Mouse (Mus musculus) small intestine, adult 2 months (tissue): ENCODE measurements around the gene Ptar1. TPM values are rescaled to one million over a fixed set of nuclear protein-coding genes. Genes with fewer than 3 reads are reported as not detected.

Experiments used
- H3K27ac ChIP-seq: fragments of 200-500 bp; 2 replicates; pipeline ENCODE4 v1.5.1; 2012; ENCODE audit warnings: low read depth, low read length, control low read depth, inconsistent platforms; ENCODE audit not compliant: insufficient read depth
- H3K27me3 ChIP-seq: fragments of 200-500 bp; 2 replicates; pipeline ENCODE4 v1.6.1; 2012; ENCODE audit warnings: mild to moderate bottlenecking, moderate library complexity, low read length, inconsistent platforms; ENCODE audit not compliant: control insufficient read depth, insufficient read depth
- H3K36me3 ChIP-seq: fragments of 200-500 bp; 2 replicates; pipeline ENCODE4 v1.6.1; 2012; ENCODE audit warnings: mild to moderate bottlenecking, low read length, control low read depth, inconsistent platforms; ENCODE audit not compliant: control insufficient read depth, insufficient read depth
- H3K4me1 ChIP-seq: fragments of 200-500 bp; 2 replicates; pipeline ENCODE4 v1.6.1; 2012; ENCODE audit warnings: low read length, inconsistent platforms, mixed read lengths; ENCODE audit not compliant: control insufficient read depth, insufficient read depth, insufficient read length
- H3K4me3 ChIP-seq: fragments of 200-500 bp; 2 replicates; pipeline ENCODE4 v1.5.1; 2012; ENCODE audit warnings: low read depth, mild to moderate bottlenecking, control low read depth, inconsistent platforms, low read length, moderate library complexity
- CTCF ChIP-seq: fragments of 200-500 bp; IDR thresholded peaks from 2 replicates; pipeline ENCODE4 v1.5.1; 2012; ENCODE audit warnings: low read depth, mild to moderate bottlenecking, control low read depth, inconsistent platforms, low read length, moderate library complexity, mixed read lengths; ENCODE audit not compliant: insufficient replicate concordance, insufficient read length; ENCODE audit errors: extremely low read depth
- POLR2A ChIP-seq: fragments of 200-500 bp; IDR thresholded peaks from 2 replicates; pipeline ENCODE4 v1.6.1; 2012; ENCODE audit warnings: low read depth, mild to moderate bottlenecking, control low read depth, inconsistent platforms, low read length, moderate library complexity
- WGBS: fragments of 180-500 bp; shearing (Covaris S2); methylation state at CpG from one replicate; pipeline ENCODE4 v1.1.7; 2018; 5-methylcytosine and 5-hydroxymethylcytosine counted together
- polyA plus RNA-seq: library from polyadenylated mRNA; depleted of rRNA; stranded (reverse); fragments of >200 nt; gene quantifications from 2 replicates; pipeline ENCODE4 v1.2.3, GENCODE M21; 2012; rRNA removed

The Ptar1 gene
- polyA plus RNA-seq: 0.27 and 0.79 TPM in 2 replicates

DNA sequence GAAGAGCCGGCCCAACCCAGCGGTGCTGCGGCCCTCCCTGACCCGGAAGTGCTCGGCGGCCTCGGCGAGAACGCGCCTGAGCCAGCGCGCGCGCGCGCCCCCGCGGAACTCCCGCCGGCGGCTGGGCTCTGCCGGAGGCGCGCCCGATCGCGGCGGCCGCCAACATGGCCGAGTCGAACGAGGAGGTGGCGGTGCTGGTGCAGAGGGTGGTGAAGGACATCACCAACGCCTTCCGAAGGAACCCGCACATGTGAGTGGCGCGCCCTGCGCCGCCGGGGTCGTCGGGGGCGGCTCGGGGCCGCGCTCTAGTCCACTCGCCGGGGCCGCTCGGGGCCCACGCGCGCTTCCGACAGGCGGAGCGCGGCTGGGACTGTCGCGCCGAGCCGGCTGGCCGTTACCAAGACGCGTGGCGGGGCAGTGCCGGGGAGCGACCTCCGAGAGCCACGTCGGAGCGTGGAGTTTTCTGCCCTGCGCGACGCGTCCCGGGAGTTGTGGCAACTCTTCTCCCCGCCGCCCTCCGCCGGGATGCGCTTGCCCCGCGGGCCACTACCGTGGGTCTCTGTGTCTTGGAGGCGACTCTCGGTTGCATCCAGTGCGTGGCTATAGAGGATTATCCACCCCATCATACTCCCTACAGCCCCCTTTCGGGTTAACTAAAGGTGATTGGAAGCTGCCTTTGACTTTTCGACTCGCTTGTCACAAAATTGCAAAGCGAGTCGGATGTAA is at the start of gene Ptar1:
Gene Ptar1, plus strand, starts transcription at position 134 of the 726 bp plus-strand sequence.
- H3K4me1 ChIP-seq: peaks cover 2% of the 10 kb centered on the region; the same call in 1 of the 2 replicates
- peak within 1 kb of the TSS; percentile 89 for H3K4me3 ChIP-seq
- TF ChIP-seq CTCF (no peak), POLR2A (peak; percentile 72)
- under 1% methylated on average over 93 of the region's 93 CpGs for WGBS
- H3K27ac ChIP-seq: peak within 1 kb of the TSS; percentile 77
- H3K27me3 ChIP-seq: no peaks in the 10 kb centered on the region
- no peaks in the 10 kb centered on the region for H3K36me3 ChIP-seq

GRCm38 (mm10) chr19:23643819-23644218 is 43.4 kb upstream of the Ptar1 start:
- H3K4me3 ChIP-seq: no peak overlapping the region
- H3K4me1 ChIP-seq: no peaks in the 10 kb centered on the region
- H3K27ac ChIP-seq: no peak overlapping the region
- no peaks in the 10 kb centered on the region for H3K27me3 ChIP-seq
- H3K36me3 ChIP-seq: no peaks in the 10 kb centered on the region
- 80% methylated on average over 5 of the region's 5 CpGs for WGBS
- TF ChIP-seq POLR2A (no peak), CTCF (no peak)

- TF ChIP-seq CTCF (no peak), POLR2A (no peak)
- H3K4me1 ChIP-seq: no peaks in the 10 kb centered on the region
- WGBS: 82% methylated on average over 7 of the region's 7 CpGs
- H3K27ac ChIP-seq: no peak overlapping the region
- no peak overlapping the region for H3K4me3 ChIP-seq
- H3K27me3 ChIP-seq: no peaks in the 10 kb centered on the region
- no peaks in the 10 kb centered on the region for H3K36me3 ChIP-seq
These were observed 41.9 kb upstream of the Ptar1 start for GRCm38 (mm10) chr19:23645347-23645746.

DNA sequence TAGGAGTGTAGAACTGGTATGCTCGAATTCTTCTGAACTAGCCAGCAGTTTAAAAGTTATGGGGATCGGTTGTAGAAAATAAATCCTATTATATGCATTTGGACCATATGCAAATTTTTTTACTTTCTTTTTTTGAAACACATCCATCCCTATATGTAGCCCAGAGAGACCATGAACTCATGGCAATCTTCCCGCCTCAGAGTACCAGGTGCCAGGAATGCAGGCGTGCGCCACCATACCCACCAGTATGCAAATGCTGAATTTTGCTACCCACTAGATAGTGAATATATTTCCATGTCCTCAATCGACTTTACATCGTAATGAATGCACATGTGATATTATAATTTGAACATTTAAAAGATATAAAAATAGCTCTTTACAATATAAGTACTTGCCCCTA is 39.9 kb upstream of the Ptar1 start:
- TF ChIP-seq CTCF: no peak
- no peak for TF ChIP-seq POLR2A
- Histone ChIP-seq H3K36me3 (no peaks in the 10 kb centered on the region), H3K4me1 (no peaks in the 10 kb centered on the region), H3K4me3 (no peak overlapping the region), H3K27me3 (no peaks in the 10 kb centered on the region), H3K27ac (no peak overlapping the region)
- WGBS: 93% methylated on average over 7 of the region's 7 CpGs

DNA sequence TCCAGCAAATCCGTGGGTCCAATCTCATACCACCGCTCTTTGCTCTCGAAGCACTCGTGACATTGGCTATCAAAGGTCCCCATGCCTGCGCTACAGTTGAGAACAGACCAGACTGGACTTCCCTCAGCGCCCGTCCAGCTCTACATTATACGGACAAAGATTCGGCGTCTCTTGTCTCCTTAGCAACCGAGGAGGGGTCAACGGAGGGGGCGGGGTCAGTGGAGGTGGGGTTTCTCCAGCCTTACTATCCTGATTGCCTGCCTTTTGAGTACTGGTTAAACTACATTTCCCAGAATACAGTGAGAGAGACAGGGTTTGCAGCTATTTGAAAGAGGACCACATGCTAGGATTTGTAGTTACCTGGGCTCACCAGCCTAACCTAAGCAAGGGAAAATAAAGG is 34.6 kb upstream of the Ptar1 start, which contains the start of gene 1700028P14Rik:
Gene 1700028P14Rik, minus strand, starts transcription at position 169 of the 400 bp plus-strand sequence.
- WGBS: 13% methylated on average over 13 of the region's 13 CpGs
- no peaks in the 10 kb centered on the region for H3K36me3 ChIP-seq
- H3K4me3 ChIP-seq: no peak within 1 kb of the TSS
- H3K27me3 ChIP-seq: no peaks in the 10 kb centered on the region
- H3K27ac ChIP-seq: no peak within 1 kb of the TSS
- TF ChIP-seq CTCF: no peak
- no peak for TF ChIP-seq POLR2A
- no peaks in the 10 kb centered on the region for H3K4me1 ChIP-seq

DNA sequence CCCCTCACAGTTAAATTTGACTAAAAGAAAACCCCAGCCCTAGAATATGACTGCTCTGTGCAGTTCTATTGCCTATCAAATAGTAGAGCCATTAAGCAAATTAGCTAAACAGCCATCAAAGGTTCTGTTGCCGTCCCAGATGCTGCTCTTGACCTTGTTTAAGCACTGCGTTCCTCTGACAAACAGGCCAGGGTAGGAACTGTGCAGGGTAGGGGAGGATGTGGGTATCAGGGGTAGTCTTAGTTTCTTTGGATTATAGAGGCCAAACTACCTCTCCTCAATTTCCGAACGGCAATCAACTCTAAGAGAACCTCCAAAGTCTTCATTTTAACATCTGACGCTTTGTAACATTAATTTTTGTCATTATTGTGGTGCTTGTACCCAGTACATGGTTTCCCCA is 34.1 kb upstream of the Ptar1 start:
- H3K27ac ChIP-seq: no peak overlapping the region
- H3K4me1 ChIP-seq: no peaks in the 10 kb centered on the region
- TF ChIP-seq POLR2A (no peak), CTCF (no peak)
- WGBS: 85% methylated on average over 5 of the region's 5 CpGs
- H3K36me3 ChIP-seq: no peaks in the 10 kb centered on the region
- H3K4me3 ChIP-seq: no peak overlapping the region
- H3K27me3 ChIP-seq: no peaks in the 10 kb centered on the region

- H3K27ac ChIP-seq: no peak overlapping the region
- no peaks in the 10 kb centered on the region for H3K4me1 ChIP-seq
- WGBS: 27% methylated on average over 12 of the region's 12 CpGs
- no peaks in the 10 kb centered on the region for H3K27me3 ChIP-seq
- TF ChIP-seq CTCF (no peak), POLR2A (no peak)
- H3K4me3 ChIP-seq: no peak overlapping the region
- no peaks in the 10 kb centered on the region for H3K36me3 ChIP-seq
These were observed 29.8 kb upstream of the Ptar1 start for GRCm38 (mm10) chr19:23657261-23657932.
